ENCODE assay signal across 18 mouse cellular contexts in genomic region chr17:84751630-84752191, GRCm38 (mm10). TPM values are rescaled to one million over a fixed set of nuclear protein-coding genes. Genes with fewer than 3 reads are reported as not detected.
DNase-seq lines count a peak whose midpoint lies in the region; ATAC-seq and TF ChIP-seq lines count a peak whose summit lies in the region.
"Had no signal": no experiment of that assay in that cellular context is flagged by ENCODE, and none has a peak within 500 bp of the region (broad histone marks: within the 10 kb centered on the region; RNA-seq: fewer than 3 reads in every experiment).

No protein-coding gene starts in this region.

- peaks cover 52% of the 10 kb centered on the region for H3K4me1 ChIP-seq in hindbrain, embryonic 13.5 days (replicated peaks)
- H3K4me1 ChIP-seq in hindbrain, embryonic 16.5 days (ENCODE audit: control insufficient read depth, insufficient read depth, low read depth, low read length), result peaks cover 13% of the 10 kb centered on the region
- H3K4me1 ChIP-seq in neural tube, embryonic 13.5 days (replicated peaks), result peaks cover 49% of the 10 kb centered on the region
- peaks cover 33% of the 10 kb centered on the region for H3K4me1 ChIP-seq in neural tube, embryonic 15.5 days
- peaks cover 24% of the 10 kb centered on the region for H3K4me1 ChIP-seq in hindbrain, embryonic 14.5 days (replicated peaks; ENCODE audit: control insufficient read depth, insufficient read depth, low read length)
- peaks cover 15% of the 10 kb centered on the region for H3K4me1 ChIP-seq in small intestine, adult 2 months (ENCODE audit: control insufficient read depth, insufficient read depth, insufficient read length, low read length)
- H3K4me1 ChIP-seq: embryonic facial prominence, embryonic 15.5 days; heart, embryonic 15.5 days had no signal

- no peak overlapping the region for H3K4me2 ChIP-seq in hindbrain, embryonic 13.5 days
- no peak overlapping the region for H3K4me2 ChIP-seq in hindbrain, embryonic 16.5 days (ENCODE audit: low read length)
- H3K4me2 ChIP-seq in neural tube, embryonic 13.5 days, result no peak overlapping the region
- no peak overlapping the region for H3K4me2 ChIP-seq in neural tube, embryonic 15.5 days
- H3K4me2 ChIP-seq in hindbrain, embryonic 14.5 days (replicated peaks), result no peak overlapping the region
- H3K4me2 ChIP-seq: embryonic facial prominence, embryonic 15.5 days; heart, embryonic 15.5 days; neural tube, embryonic 12.5 days had no signal

- no peak for TF ChIP-seq POLR2A in small intestine, adult 2 months (IDR thresholded peaks at IDR 0.05; ENCODE audit: low read depth, low read length)

- peaks cover 3% of the 10 kb centered on the region; the same call in 1 of the 2 replicates for H3K36me3 ChIP-seq in hindbrain, embryonic 13.5 days
- H3K36me3 ChIP-seq in hindbrain, embryonic 16.5 days (ENCODE audit: control insufficient read depth, insufficient read depth, low read length), result 0 out of 2 replicates have a peak, but pooled peaks cover 5% of the 10 kb centered on the region
- H3K36me3 ChIP-seq in neural tube, embryonic 13.5 days, result 0 out of 2 replicates have a peak, but pooled peaks cover 9% of the 10 kb centered on the region
- H3K36me3 ChIP-seq in neural tube, embryonic 15.5 days, result peaks cover 10% of the 10 kb centered on the region; the same call in 1 of the 2 replicates
- H3K36me3 ChIP-seq in hindbrain, embryonic 14.5 days (replicated peaks; ENCODE audit: control insufficient read depth, insufficient read depth), result peaks cover 10% of the 10 kb centered on the region; the same call in 1 of the 2 replicates
- H3K36me3 ChIP-seq in small intestine, adult 2 months (ENCODE audit: control insufficient read depth, insufficient read depth, low read length), result peaks cover 21% of the 10 kb centered on the region

- no peaks in the 10 kb centered on the region for H3K27me3 ChIP-seq in hindbrain, embryonic 13.5 days
- H3K27me3 ChIP-seq in hindbrain, embryonic 16.5 days (replicated peaks; ENCODE audit: control insufficient read depth, insufficient read depth, low read length), result no peaks in the 10 kb centered on the region
- no peaks in the 10 kb centered on the region for H3K27me3 ChIP-seq in neural tube, embryonic 13.5 days
- H3K27me3 ChIP-seq in neural tube, embryonic 15.5 days (replicated peaks), result no peaks in the 10 kb centered on the region
- no peaks in the 10 kb centered on the region for H3K27me3 ChIP-seq in hindbrain, embryonic 14.5 days (ENCODE audit: control insufficient read depth, insufficient read depth, low read length)
- no peaks in the 10 kb centered on the region for H3K27me3 ChIP-seq in small intestine, adult 2 months (ENCODE audit: control insufficient read depth, insufficient read depth, low read length)
- H3K27me3 ChIP-seq: embryonic facial prominence, embryonic 15.5 days; heart, embryonic 15.5 days; neural tube, embryonic 12.5 days had no signal

- H3K4me3 ChIP-seq in hindbrain, embryonic 13.5 days, result no peak overlapping the region
- no peak overlapping the region for H3K4me3 ChIP-seq in hindbrain, embryonic 16.5 days (ENCODE audit: low read length)
- H3K4me3 ChIP-seq in neural tube, embryonic 13.5 days, result no peak overlapping the region
- H3K4me3 ChIP-seq in neural tube, embryonic 15.5 days (replicated peaks), result no peak overlapping the region
- no peak overlapping the region for H3K4me3 ChIP-seq in hindbrain, embryonic 14.5 days (replicated peaks; ENCODE audit: low read length)
- no peak overlapping the region for H3K4me3 ChIP-seq in small intestine, adult 2 months (ENCODE audit: low read depth, low read length)
- H3K4me3 ChIP-seq: embryonic facial prominence, embryonic 15.5 days; gastrocnemius, adult 2 months; heart, embryonic 15.5 days; neural tube, embryonic 12.5 days had no signal

- peak overlapping the region; percentile 13; the same call in 1 of the 2 replicates for H3K27ac ChIP-seq in hindbrain, embryonic 13.5 days
- H3K27ac ChIP-seq in hindbrain, embryonic 16.5 days (ENCODE audit: low read depth, low read length), result no peak overlapping the region
- H3K27ac ChIP-seq in neural tube, embryonic 13.5 days (replicated peaks), result peak overlapping the region; percentile 39; the same call in 1 of the 2 replicates
- no peak overlapping the region for H3K27ac ChIP-seq in neural tube, embryonic 15.5 days (replicated peaks)
- H3K27ac ChIP-seq in hindbrain, embryonic 14.5 days, result no peak overlapping the region
- peak overlapping the region; percentile 76 for H3K27ac ChIP-seq in small intestine, adult 2 months (ENCODE audit: insufficient read depth, low read depth, low read length)
- H3K27ac ChIP-seq: embryonic facial prominence, embryonic 15.5 days; gastrocnemius, adult 2 months; heart, embryonic 15.5 days; neural tube, embryonic 12.5 days had no signal

- WGBS in hindbrain, embryonic 13.5 days, result 44% methylated on average over 8 of the region's 8 CpGs
- 45% methylated on average over 8 of the region's 8 CpGs for WGBS in hindbrain, embryonic 16.5 days
- 59% methylated on average over 8 of the region's 8 CpGs for WGBS in neural tube, embryonic 13.5 days
- 50% methylated on average over 8 of the region's 8 CpGs for WGBS in neural tube, embryonic 15.5 days
- 41% methylated on average over 8 of the region's 8 CpGs for WGBS in hindbrain, embryonic 14.5 days
- 50% methylated on average over 8 of the region's 8 CpGs for WGBS in small intestine, adult 2 months

- TF ChIP-seq CTCF in small intestine, adult 2 months (IDR thresholded peaks at IDR 0.05; ENCODE audit: extremely low read depth, insufficient read length, insufficient replicate concordance, low read depth, low read length), result no peak

- H3K9me3 ChIP-seq in hindbrain, embryonic 13.5 days, result no peaks in the 10 kb centered on the region
- no peaks in the 10 kb centered on the region for H3K9me3 ChIP-seq in hindbrain, embryonic 16.5 days (ENCODE audit: control insufficient read depth, low read length)
- H3K9me3 ChIP-seq in neural tube, embryonic 13.5 days, result no peaks in the 10 kb centered on the region
- H3K9me3 ChIP-seq in neural tube, embryonic 15.5 days (replicated peaks), result no peaks in the 10 kb centered on the region
- no peaks in the 10 kb centered on the region for H3K9me3 ChIP-seq in hindbrain, embryonic 14.5 days (ENCODE audit: control insufficient read depth, low read length)
- H3K9me3 ChIP-seq: embryonic facial prominence, embryonic 15.5 days; heart, embryonic 15.5 days; neural tube, embryonic 12.5 days had no signal

- no peak overlapping the region for H3K9ac ChIP-seq in hindbrain, embryonic 13.5 days
- no peak overlapping the region for H3K9ac ChIP-seq in hindbrain, embryonic 16.5 days (ENCODE audit: low read depth, low read length)
- H3K9ac ChIP-seq in neural tube, embryonic 13.5 days, result no peak overlapping the region
- H3K9ac ChIP-seq in neural tube, embryonic 15.5 days (replicated peaks), result no peak overlapping the region
- no peak overlapping the region for H3K9ac ChIP-seq in hindbrain, embryonic 14.5 days
- H3K9ac ChIP-seq: embryonic facial prominence, embryonic 15.5 days; heart, embryonic 15.5 days; neural tube, embryonic 12.5 days had no signal

- no peak for DNase-seq in hindbrain, embryonic 14.5 days (ENCODE audit: low spot score)
- no peak for DNase-seq in layer of hippocampus, postnatal 25 days (ENCODE audit: extremely low spot score in 1 of 2, low spot score in 1 of 2)
- DNase-seq in right cerebral cortex, postnatal 36 days (ENCODE audit: low spot score in 2 of 2), result no peak
- DNase-seq: cerebellum, postnatal 14 days; embryo, embryonic 11 days; gastrocnemius, adult 2 months; kidney, postnatal 36 days; lung, adult 18-20 months; right cerebral cortex, postnatal 14 days; thymus, postnatal 14 days had no signal

- ATAC-seq in hindbrain, embryonic 13.5 days (ENCODE audit: low FRiP score), result no peak
- no peak for ATAC-seq in hindbrain, embryonic 16.5 days
- no peak for ATAC-seq in neural tube, embryonic 13.5 days (ENCODE audit: low read depth)
- no peak for ATAC-seq in neural tube, embryonic 15.5 days (ENCODE audit: low FRiP score)
- ATAC-seq in hindbrain, embryonic 14.5 days (ENCODE audit: low FRiP score), result 0 out of 2 replicates have a peak, but pooled peaks have one; percentile 49

RNA-seq across cellular contexts. Expression of gene Lrpprc, which starts 38.9 kb away (rescaled TPM):
- 42.0 and 43.1 TPM in 2 replicates for polyA plus RNA-seq in hindbrain, embryonic 13.5 days (2015; fragmentation: Nextera tagmentation; extraction: Ambion mirVana)
- 43.4 and 50.2 TPM in 2 replicates for polyA plus RNA-seq in hindbrain, embryonic 16.5 days (2015; fragmentation: Nextera tagmentation; extraction: Ambion mirVana)
- 42.6 and 48.2 TPM in 2 replicates for polyA plus RNA-seq in neural tube, embryonic 13.5 days (2015; fragmentation: Nextera tagmentation; extraction: Ambion mirVana)
- polyA plus RNA-seq in neural tube, embryonic 15.5 days (2015; fragmentation: Nextera tagmentation; extraction: Ambion mirVana), result 46.5 and 47.2 TPM in 2 replicates
- 50.7 and 51.1 TPM in 2 replicates for polyA plus RNA-seq in hindbrain, embryonic 14.5 days (2014; fragmentation: Nextera tagmentation; extraction: Ambion mirVana)
- polyA plus RNA-seq in small intestine, adult 2 months (2012; rRNA removed), result 2.7 and 4.7 TPM in 2 replicates
- total RNA-seq in layer of hippocampus, postnatal 25 days (2021), result 10 to 100 TPM; 60.3 to 61.0 TPM

Comparison
In these comparisons a context has a peak if more than half of its experiments do, and no peak if none do; other contexts are left out.
1. H3K27ac ChIP-seq: peak in hindbrain, embryonic 13.5 days (single experiment), neural tube, embryonic 13.5 days (single experiment) and small intestine, adult 2 months (single experiment); none in hindbrain, embryonic 16.5 days (single experiment), neural tube, embryonic 15.5 days (single experiment) and hindbrain, embryonic 14.5 days (single experiment).